7 mouse cellular contexts compared by ENCODE assay signal in the genomic region with DNA sequence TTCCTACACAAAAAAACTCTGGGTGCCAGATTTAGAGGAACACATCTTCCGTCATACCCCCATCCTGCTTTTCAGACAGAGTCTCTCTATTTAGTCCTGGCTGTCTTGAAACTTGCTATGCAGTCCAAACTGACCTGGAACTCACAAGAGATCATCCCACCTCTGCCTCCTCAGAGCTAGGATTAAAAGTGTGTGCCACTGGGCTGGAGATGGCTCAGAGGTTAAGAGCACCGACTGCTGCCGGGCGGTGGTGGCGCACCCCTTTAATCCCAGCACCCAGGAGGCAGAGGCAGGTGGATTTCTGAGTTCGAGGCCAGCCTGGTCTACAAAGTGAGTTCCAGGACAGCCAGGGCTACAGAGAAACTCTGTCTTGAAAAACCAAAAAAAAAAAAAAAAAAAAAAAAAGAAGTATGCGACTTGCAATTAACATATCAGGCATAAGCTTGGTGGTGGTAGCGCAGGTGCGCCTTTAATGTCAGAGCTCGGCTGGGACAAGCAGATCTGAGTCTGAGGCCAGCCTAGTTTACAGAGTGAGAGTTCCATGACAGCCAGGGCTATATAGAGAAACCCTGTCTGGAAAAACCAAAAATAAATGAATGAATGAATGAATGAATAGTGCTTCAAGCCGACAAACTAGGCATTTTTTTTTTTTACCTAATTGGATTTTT. TPM values are rescaled to one million over a fixed set of nuclear protein-coding genes. Genes with fewer than 3 reads are reported as not detected.
DNase-seq lines count a peak whose midpoint lies in the region; ATAC-seq and TF ChIP-seq lines count a peak whose summit lies in the region.

No protein-coding gene starts in this region.

- peak overlapping the region; percentile 80 for H3K4me2 ChIP-seq in lung, postnatal 0 days (replicated peaks; ENCODE audit: low read depth, low read length)

- H3K27me3 ChIP-seq in lung, postnatal 0 days (replicated peaks; ENCODE audit: insufficient read depth, low read length) = no peaks in the 10 kb centered on the region

- no peak overlapping the region for H3K27ac ChIP-seq in lung, postnatal 0 days (ENCODE audit: low read length)
- no peak overlapping the region for H3K27ac ChIP-seq in brown adipose tissue, adult 24 weeks (replicated peaks; ENCODE audit: low read depth, low read length)

- TF ChIP-seq EP300 in lung, postnatal 0 days (IDR thresholded peaks at IDR 0.05) = no peak

- peak overlapping the region; percentile 86 for H3K4me3 ChIP-seq in lung, postnatal 0 days (ENCODE audit: low read depth, low read length)
- H3K4me3 ChIP-seq in brown adipose tissue, adult 24 weeks (ENCODE audit: insufficient read depth, low read depth, low read length) = peak overlapping the region; percentile 82

- no peak for TF ChIP-seq CTCF in lung, postnatal 0 days (IDR thresholded peaks at IDR 0.05)

- DNase-seq in lung, postnatal 0 days (ENCODE audit: low spot score) = peak; percentile 9
- no peak for DNase-seq in lung, postnatal 14 days
- DNase-seq in induced T-regulatory cell, adult 2 months (ENCODE audit: low read depth) = peak; percentile 53
- DNase-seq in naive thymus-derived CD4-positive, alpha-beta T cell, adult 2 months (ENCODE audit: low read depth) = peak; percentile 47
- no peak for DNase-seq in layer of hippocampus, postnatal 10 days (ENCODE audit: low spot score in 2 of 2)

- no peak for ATAC-seq in lung, postnatal 0 days
- no peak for ATAC-seq in granulocyte monocyte progenitor cell, adult 5-6 weeks (replicated peaks; ENCODE audit: poor library complexity, severe bottlenecking)

- WGBS in lung, postnatal 0 days = 22% methylated on average over 11 of the region's 11 CpGs

- no peaks in the 10 kb centered on the region for H3K9me3 ChIP-seq in lung, postnatal 0 days (ENCODE audit: low read length)

- peak overlapping the region; percentile 85; the same call in 1 of the 2 replicates for H3K9ac ChIP-seq in lung, postnatal 0 days (replicated peaks; ENCODE audit: low read depth)

- H3K4me1 ChIP-seq in lung, postnatal 0 days (ENCODE audit: insufficient read depth, low read depth, low read length) = no peaks in the 10 kb centered on the region
- H3K4me1 ChIP-seq in brown adipose tissue, adult 24 weeks (ENCODE audit: control insufficient read depth, insufficient read depth, insufficient read length, low read length) = peaks cover 3% of the 10 kb centered on the region; the same call in 1 of the 2 replicates

- H3K36me3 ChIP-seq in lung, postnatal 0 days (ENCODE audit: insufficient read depth, low read length) = no peaks in the 10 kb centered on the region

RNA-seq across cellular contexts. Expression of gene Pspc1, which starts 1.4 kb away (rescaled TPM):
- 9.2 and 11.7 TPM in 2 replicates for polyA plus RNA-seq in lung, postnatal 0 days (2015; fragmentation: Nextera tagmentation; extraction: Ambion mirVana)
- polyA plus RNA-seq in brown adipose tissue, adult 24 weeks (2012; ENCODE audit: insufficient read depth, insufficient read length, missing spikeins) = 8.2 and 13.1 TPM in 2 replicates
- total RNA-seq in granulocyte monocyte progenitor cell, adult 5-6 weeks (2014; fragmentation: Nextera tagmentation) = 45.1 and 58.0 TPM in 2 replicates
- 109 and 184 TPM in 2 replicates for total RNA-seq in granulocyte monocyte progenitor cell, adult 5-6 weeks (2017)
- 10 to 100 TPM; 69.8 to 70.5 TPM for total RNA-seq in layer of hippocampus, postnatal 10 days (2021)

RNA-seq across cellular contexts. Expression of gene Zmym5, which starts 34.8 kb away (rescaled TPM):
- 25.5 and 28.6 TPM in 2 replicates for polyA plus RNA-seq in lung, postnatal 0 days (2015; fragmentation: Nextera tagmentation; extraction: Ambion mirVana)
- 19.3 and 20.9 TPM in 2 replicates for polyA plus RNA-seq in brown adipose tissue, adult 24 weeks (2012; ENCODE audit: insufficient read depth, insufficient read length, missing spikeins)
- total RNA-seq in granulocyte monocyte progenitor cell, adult 5-6 weeks (2014; fragmentation: Nextera tagmentation) = 13.8 and 19.3 TPM in 2 replicates
- 14.6 and 17.2 TPM in 2 replicates for total RNA-seq in granulocyte monocyte progenitor cell, adult 5-6 weeks (2017)
- total RNA-seq in layer of hippocampus, postnatal 10 days (2021) = 10 to 100 TPM; 28.5 to 32.1 TPM

Comparison
In these comparisons a context has a peak if more than half of its experiments do, and no peak if none do; other contexts are left out.
1. DNase-seq: peak in lung, postnatal 0 days (single experiment), induced T-regulatory cell, adult 2 months (single experiment) and naive thymus-derived CD4-positive, alpha-beta T cell, adult 2 months (single experiment); none in lung, postnatal 14 days (single experiment) and layer of hippocampus, postnatal 10 days (0 of 2).